Mouse (Mus musculus) myocyte (in vitro differentiated cells): ENCODE results near the gene Wdr59. TPM values are rescaled to one million over a fixed set of nuclear protein-coding genes. Genes with fewer than 3 reads are reported as not detected.
A peak's percentile ranks its signal among the peaks of the same experiment; 100 is the strongest.

Experiments
- H3K27me3 ChIP-seq: one replicate; pipeline ENCODE4 v1.6.1; 2011; ENCODE audit not compliant: control insufficient read depth, insufficient read depth, insufficient read length
- H3K36me3 ChIP-seq: one replicate; pipeline ENCODE4 v1.6.1; 2011; ENCODE audit not compliant: control insufficient read depth, insufficient read depth
- H3K4me2 ChIP-seq: one replicate; pipeline ENCODE4 v1.6.1; 2011; ENCODE audit warnings: low read depth, control low read depth
- H3K4me3 ChIP-seq: one replicate; pipeline ENCODE4 v1.5.1; 2011; ENCODE audit warnings: mild to moderate bottlenecking, control low read depth, moderate library complexity
- H3K79me2 ChIP-seq: one replicate; pipeline ENCODE4 v1.6.1; 2011; ENCODE audit not compliant: control insufficient read depth, insufficient read depth
- H3ac ChIP-seq: one replicate; pipeline ENCODE4 v1.6.1; 2011; ENCODE audit not compliant: control insufficient read depth, insufficient read length
- CEBPB ChIP-seq: IDR thresholded peaks from 2 replicates; pipeline ENCODE4 v1.6.1; 2011; ENCODE audit warnings: mild to moderate bottlenecking, moderate library complexity; ENCODE audit not compliant: poor library complexity, insufficient read depth, severe bottlenecking
- E2F4 ChIP-seq: IDR thresholded peaks from one replicate; pipeline ENCODE4 v1.6.1; 2011; ENCODE audit warnings: mild to moderate bottlenecking, control low read depth, moderate library complexity; ENCODE audit not compliant: insufficient read depth
- MAX ChIP-seq: IDR thresholded peaks from one replicate; pipeline ENCODE4 v1.6.1; 2011; ENCODE audit warnings: low read depth, mild to moderate bottlenecking, control low read depth
- MYOD1 ChIP-seq, 3 experiments: IDR thresholded peaks; one replicate each; pipeline ENCODE4 v1.6.1; 2011; ENCODE audit warnings: control low read depth in 2 of 3, low read depth in 2 of 3, mild to moderate bottlenecking in 2 of 3, moderate library complexity in 1 of 3; ENCODE audit not compliant: insufficient read length in 2 of 3, control insufficient read depth in 1 of 3
- MYOG ChIP-seq, 3 experiments: IDR thresholded peaks; one replicate each; pipeline ENCODE4 v1.6.1; 2011; ENCODE audit warnings: control low read depth in 2 of 3, low read depth in 2 of 3, mild to moderate bottlenecking in 2 of 3; ENCODE audit not compliant: insufficient read length in 2 of 3, control insufficient read depth in 1 of 3, insufficient read depth in 1 of 3
- POLR2A ChIP-seq: IDR thresholded peaks from one replicate; pipeline ENCODE4 v1.6.1; 2011; ENCODE audit warnings: low read depth, mild to moderate bottlenecking, control low read depth, moderate library complexity; ENCODE audit not compliant: insufficient read length
- POLR2AphosphoS2 ChIP-seq: IDR thresholded peaks from one replicate; pipeline ENCODE4 v1.6.1; 2011; ENCODE audit warnings: low read depth, control low read depth; ENCODE audit not compliant: insufficient read length
- REST ChIP-seq: IDR thresholded peaks from one replicate; pipeline ENCODE4 v1.6.1; 2011; ENCODE audit warnings: mild to moderate bottlenecking, control low read depth, moderate library complexity; ENCODE audit not compliant: insufficient read depth, insufficient read length
- SRF ChIP-seq: IDR thresholded peaks from one replicate; pipeline ENCODE4 v1.6.1; 2011; ENCODE audit warnings: low read depth; ENCODE audit not compliant: control insufficient read depth, insufficient read length
- TCF12 ChIP-seq: IDR thresholded peaks from one replicate; pipeline ENCODE4 v1.6.1; 2011; ENCODE audit warnings: mild to moderate bottlenecking, control low read depth; ENCODE audit not compliant: poor library complexity, insufficient read depth, severe bottlenecking
- TCF3 ChIP-seq: IDR thresholded peaks from one replicate; pipeline ENCODE4 v1.6.1; 2011; ENCODE audit warnings: low read depth, control low read depth; ENCODE audit not compliant: insufficient read length
- USF1 ChIP-seq: IDR thresholded peaks from one replicate; pipeline ENCODE4 v1.6.1; 2011; ENCODE audit warnings: low read depth, mild to moderate bottlenecking, control low read depth, moderate library complexity
- polyA plus RNA-seq: library from polyadenylated mRNA; unstranded; fragments of >200 nt; fragmentation: generic; extraction: Trizol; gene quantifications from one replicate; pipeline ENCODE4 v1.2.1, GENCODE M21; 2012; ENCODE audit warnings: missing spikeins

Gene Wdr59
- polyA plus RNA-seq, 1 experiment: 10.2 TPM

GRCm38 (mm10) chr8:111464526-111464925 is 57.4 kb downstream of the Wdr59 start:
- no peak for TF ChIP-seq CEBPB
- no peak for TF ChIP-seq MYOG (IDR thresholded peaks at IDR 0.05; ENCODE audit: control insufficient read depth in 1 of 3, insufficient read depth in 1 of 3, insufficient read length in 2 of 3, low read depth in 2 of 3)
- TF ChIP-seq MAX: no peak
- no peak for TF ChIP-seq REST
- no peak for TF ChIP-seq E2F4
- no peak for TF ChIP-seq USF1
- TF ChIP-seq TCF3: no peak
- no peak for TF ChIP-seq MYOD1 (IDR thresholded peaks at IDR 0.05; ENCODE audit: control insufficient read depth in 1 of 3, insufficient read length in 2 of 3, low read depth in 2 of 3)
- no peak for TF ChIP-seq POLR2AphosphoS2
- TF ChIP-seq POLR2A: no peak
- TF ChIP-seq SRF: no peak
- TF ChIP-seq TCF12: no peak
- Histone ChIP-seq H3ac (no peak overlapping the region), H3K4me3 (no peak overlapping the region), H3K36me3 (peaks cover 7% of the 10 kb centered on the region), H3K4me2 (no peak overlapping the region), H3K79me2 (no peaks in the 10 kb centered on the region), H3K27me3 (no peaks in the 10 kb centered on the region)

GRCm38 (mm10) chr8:111449671-111450070 is 72.2 kb downstream of the Wdr59 start:
- Histone ChIP-seq H3ac (no peak overlapping the region), H3K4me2 (peak overlapping the region; percentile 56), H3K36me3 (peaks cover 7% of the 10 kb centered on the region), H3K4me3 (no peak overlapping the region), H3K27me3 (no peaks in the 10 kb centered on the region), H3K79me2 (no peaks in the 10 kb centered on the region)
- TF ChIP-seq USF1 (peak; percentile 24), E2F4 (no peak)

- H3K27me3 ChIP-seq: no peaks in the 10 kb centered on the region
- H3K79me2 ChIP-seq: no peaks in the 10 kb centered on the region
- H3K4me3 ChIP-seq: no peak overlapping the region
- no peak overlapping the region for H3K4me2 ChIP-seq
- no peak overlapping the region for H3ac ChIP-seq
- no peaks in the 10 kb centered on the region for H3K36me3 ChIP-seq
- TF ChIP-seq USF1 (no peak), MYOD1 (IDR thresholded peaks at IDR 0.05; ENCODE audit: control insufficient read depth in 1 of 3, insufficient read length in 2 of 3, low read depth in 2 of 3) (no peak), CEBPB (no peak)
Observed at GRCm38 (mm10) chr8:111445960-111446660, 75.8 kb downstream of the Wdr59 start.

- Histone ChIP-seq H3K4me2 (no peak overlapping the region), H3K79me2 (no peaks in the 10 kb centered on the region), H3ac (no peak overlapping the region), H3K36me3 (no peaks in the 10 kb centered on the region), H3K27me3 (no peaks in the 10 kb centered on the region), H3K4me3 (no peak overlapping the region)
- TF ChIP-seq POLR2AphosphoS2 (no peak), TCF3 (no peak), TCF12 (no peak), SRF (no peak), MAX (no peak), E2F4 (no peak), POLR2A (no peak), CEBPB (no peak), REST (no peak), USF1 (no peak), MYOG (IDR thresholded peaks at IDR 0.05; ENCODE audit: control insufficient read depth in 1 of 3, insufficient read depth in 1 of 3, insufficient read length in 2 of 3, low read depth in 2 of 3) (no peak), MYOD1 (IDR thresholded peaks at IDR 0.05; ENCODE audit: control insufficient read depth in 1 of 3, insufficient read length in 2 of 3, low read depth in 2 of 3) (no peak)
Observed at GRCm38 (mm10) chr8:111445558-111445957, 76.3 kb downstream of the Wdr59 start.

GRCm38 (mm10) chr8:111444245-111444644 is 77.6 kb downstream of the Wdr59 start:
- H3K27me3 ChIP-seq: no peaks in the 10 kb centered on the region
- H3K4me2 ChIP-seq: no peak overlapping the region
- H3K4me3 ChIP-seq: no peak overlapping the region
- TF ChIP-seq POLR2A: no peak
- no peak overlapping the region for H3ac ChIP-seq
- no peaks in the 10 kb centered on the region for H3K79me2 ChIP-seq
- no peaks in the 10 kb centered on the region for H3K36me3 ChIP-seq
